Mouse (Mus musculus) granulocyte monocyte progenitor cell, adult 5-6 weeks (primary cell): Measurements from ENCODE around the gene Gm8108. TPM values are rescaled to one million over a fixed set of nuclear protein-coding genes. Genes with fewer than 3 reads are reported as not detected.
"Not testable (repeated sequence)": the region's sequence is repeated elsewhere in the genome, so short reads cannot be mapped to it uniquely, and the experiment has no call there.

Experiments used
- ATAC-seq: replicated peaks from 2 replicates; pipeline ENCODE4 v1.8.0; 2016; ENCODE audit warnings: mild to moderate bottlenecking, moderate TSS enrichment, inconsistent platforms; ENCODE audit not compliant: poor library complexity, severe bottlenecking
- total RNA-seq, 2 experiments: library from RNA; stranded (forward) in 1 of 2; stranded (reverse) in 1 of 2; fragments of 200-712, 200-1000 nt in 1 of 2; fragments of >200 nt in 1 of 2; fragmentation: Nextera tagmentation in 1 of 2; gene quantifications; 2 replicates each; pipeline ENCODE4 v1.2.3; 2014 to 2017

Gm8108 gene
- total RNA-seq (2014; fragmentation: Nextera tagmentation) (not detected in 2 replicates), total RNA-seq (2017) (not detected in 2 replicates)

GRCm38 (mm10) chr14:4110426-4110825, at the start of gene Gm8108:
Gene Gm8108 (plus strand): TSS chr14:4110526.
- not testable (repeated sequence) for ATAC-seq

GRCm38 (mm10) chr14:4083820-4084219, 26.5 kb upstream of the Gm8108 start, which contains the start of gene Gm3115:
Gene Gm3115 (plus strand): TSS chr14:4084120.
- not testable (repeated sequence) for ATAC-seq

GRCm38 (mm10) chr14:4141646-4142045, 31.3 kb downstream of the Gm8108 start:
- not testable (repeated sequence) for ATAC-seq

- ATAC-seq: not testable (repeated sequence)
These were observed 54.4 kb downstream of the Gm8108 start, which contains the start of gene Gm3127 for GRCm38 (mm10) chr14:4164730-4165129. Gene Gm3127 (plus strand): TSS chr14:4165030.

GRCm38 (mm10) chr14:4182030-4182429, 71.7 kb downstream of the Gm8108 start:
- ATAC-seq: not testable (repeated sequence)

Other genes starting within 250 kb of the Gm8108 start
- not detected in 2 replicates for gene Gm2916, start 226.4 kb upstream of the Gm8108 start, total RNA-seq (2014; fragmentation: Nextera tagmentation)
- gene Gm2916, start 226.4 kb upstream of the Gm8108 start, total RNA-seq (2017): not detected in 2 replicates
- not detected in 2 replicates for gene Gm3029, start 178.8 kb upstream of the Gm8108 start, total RNA-seq (2014; fragmentation: Nextera tagmentation)
- not detected in 2 replicates for gene Gm3029, start 178.8 kb upstream of the Gm8108 start, total RNA-seq (2017)
- not detected in 2 replicates for gene Gm3095, start 147.0 kb upstream of the Gm8108 start, total RNA-seq (2014; fragmentation: Nextera tagmentation)
- not detected in 2 replicates for gene Gm3095, start 147.0 kb upstream of the Gm8108 start, total RNA-seq (2017)
- gene Gm3099, start 112.1 kb upstream of the Gm8108 start, total RNA-seq (2014; fragmentation: Nextera tagmentation): not detected in 2 replicates
- gene Gm3099, start 112.1 kb upstream of the Gm8108 start, total RNA-seq (2017): not detected in 2 replicates
- gene Gm5796, start 86.6 kb upstream of the Gm8108 start, total RNA-seq (2014; fragmentation: Nextera tagmentation): not detected in 2 replicates
- gene Gm5796, start 86.6 kb upstream of the Gm8108 start, total RNA-seq (2017): not detected in 2 replicates
- gene Gm3115, start 26.4 kb upstream of the Gm8108 start, total RNA-seq (2014; fragmentation: Nextera tagmentation): not detected in 2 replicates
- not detected in 2 replicates for gene Gm3115, start 26.4 kb upstream of the Gm8108 start, total RNA-seq (2017)
- gene Gm3127, start 54.5 kb downstream of the Gm8108 start, total RNA-seq (2014; fragmentation: Nextera tagmentation): not detected in 2 replicates
- not detected in 2 replicates for gene Gm3127, start 54.5 kb downstream of the Gm8108 start, total RNA-seq (2017)
- 4.8 TPM in 1 of 2 replicates, not detected in the other for gene Gm2974, start 72.0 kb downstream of the Gm8108 start, total RNA-seq (2014; fragmentation: Nextera tagmentation)
- not detected in 2 replicates for gene Gm2974, start 72.0 kb downstream of the Gm8108 start, total RNA-seq (2017)
- gene Gm3138, start 139.1 kb downstream of the Gm8108 start, total RNA-seq (2014; fragmentation: Nextera tagmentation): not detected in 2 replicates
- not detected in 2 replicates for gene Gm3138, start 139.1 kb downstream of the Gm8108 start, total RNA-seq (2017)
- gene Gm3149, start 206.8 kb downstream of the Gm8108 start, total RNA-seq (2014; fragmentation: Nextera tagmentation): not detected in 2 replicates
- not detected in 2 replicates for gene Gm3149, start 206.8 kb downstream of the Gm8108 start, total RNA-seq (2017)
- gene 2610042L04Rik, start 224.2 kb downstream of the Gm8108 start, total RNA-seq (2014; fragmentation: Nextera tagmentation): 0.28 TPM in 1 of 2 replicates, not detected in the other
- not detected in 2 replicates for gene 2610042L04Rik, start 224.2 kb downstream of the Gm8108 start, total RNA-seq (2017)